Comparison of ENCODE assay signal across 9 mouse cellular contexts in genomic region chr5:108670785-108671184, GRCm38 (mm10). TPM values are rescaled to one million over a fixed set of nuclear protein-coding genes. Genes with fewer than 3 reads are reported as not detected.
DNase-seq lines count a peak whose midpoint lies in the region; ATAC-seq and TF ChIP-seq lines count a peak whose summit lies in the region.
"Had no signal": no experiment of that assay in that cellular context is flagged by ENCODE, and none has a peak within 500 bp of the region (broad histone marks: within the 10 kb centered on the region; RNA-seq: fewer than 3 reads in every experiment).

No protein-coding gene starts in this region.

- 0 out of 2 replicates have a peak, but pooled peaks cover 2% of the 10 kb centered on the region for H3K36me3 ChIP-seq in midbrain, embryonic 11.5 days (ENCODE audit: control insufficient read depth, insufficient read depth, low read length)
- peaks cover 15% of the 10 kb centered on the region for H3K36me3 ChIP-seq in midbrain, embryonic 16.5 days (ENCODE audit: control insufficient read depth, insufficient read depth, low read length)

- no peak overlapping the region for H3K27ac ChIP-seq in midbrain, embryonic 11.5 days (ENCODE audit: low read depth, low read length)
- H3K27ac ChIP-seq in midbrain, embryonic 16.5 days (ENCODE audit: low read length): no peak overlapping the region
- no peak overlapping the region for H3K27ac ChIP-seq in cortical plate, adult 2 months (ENCODE audit: insufficient read depth, low read length)
- H3K27ac ChIP-seq: heart, embryonic 13.5 days had no signal

- TF ChIP-seq POLR2A in cortical plate, adult 2 months (IDR thresholded peaks at IDR 0.05; ENCODE audit: extremely low read depth, insufficient read depth, low read length): no peak

- H3K27me3 ChIP-seq in midbrain, embryonic 11.5 days (ENCODE audit: control insufficient read depth, insufficient read depth, low read length): no peaks in the 10 kb centered on the region
- H3K27me3 ChIP-seq in midbrain, embryonic 16.5 days (ENCODE audit: control insufficient read depth, insufficient read depth, low read depth, low read length): no peaks in the 10 kb centered on the region
- H3K27me3 ChIP-seq: heart, embryonic 13.5 days had no signal

- TF ChIP-seq CTCF in cortical plate, adult 2 months (IDR thresholded peaks at IDR 0.05; ENCODE audit: extremely low read depth, insufficient read depth, low read length): peak; percentile 60

- no peak overlapping the region for H3K9ac ChIP-seq in midbrain, embryonic 11.5 days (ENCODE audit: low read length)
- no peak overlapping the region for H3K9ac ChIP-seq in midbrain, embryonic 16.5 days (ENCODE audit: low read depth, low read length)

- no peak for ATAC-seq in midbrain, embryonic 11.5 days (ENCODE audit: low FRiP score)
- no peak for ATAC-seq in midbrain, embryonic 16.5 days
- ATAC-seq in monocyte, adult 5-6 weeks (replicated peaks; ENCODE audit: insufficient number of reproducible peaks, low FRiP score, low TSS enrichment, poor library complexity, severe bottlenecking): no peak

- peak; percentile 64 for DNase-seq in adrenal gland, adult 2 months
- no peak for DNase-seq in adrenal gland, adult 8-10 months
- DNase-seq in midbrain, embryonic 11.5 days (ENCODE audit: low spot score, missing footprints): peak; percentile 87
- DNase-seq in kidney, postnatal 10 days: peak; percentile 81
- peak; percentile 49 for DNase-seq in retina, postnatal 1 day

- no peaks in the 10 kb centered on the region for H3K9me3 ChIP-seq in midbrain, embryonic 11.5 days (ENCODE audit: control insufficient read depth, low read length)
- H3K9me3 ChIP-seq in midbrain, embryonic 16.5 days (replicated peaks; ENCODE audit: control insufficient read depth, low read length, poor library complexity, severe bottlenecking): no peaks in the 10 kb centered on the region
- H3K9me3 ChIP-seq: heart, embryonic 13.5 days had no signal

- peaks cover 12% of the 10 kb centered on the region for H3K4me1 ChIP-seq in midbrain, embryonic 11.5 days (ENCODE audit: control insufficient read depth, insufficient read depth, low read length)
- H3K4me1 ChIP-seq in midbrain, embryonic 16.5 days (ENCODE audit: control insufficient read depth, insufficient read depth, low read length): peaks cover 11% of the 10 kb centered on the region
- peaks cover 2% of the 10 kb centered on the region for H3K4me1 ChIP-seq in cortical plate, adult 2 months (ENCODE audit: control insufficient read depth, insufficient read depth, low read length)

- no peak overlapping the region for H3K4me2 ChIP-seq in midbrain, embryonic 11.5 days
- H3K4me2 ChIP-seq in midbrain, embryonic 16.5 days (ENCODE audit: low read length): no peak overlapping the region

- H3K4me3 ChIP-seq in midbrain, embryonic 11.5 days (ENCODE audit: low read depth, low read length): no peak overlapping the region
- H3K4me3 ChIP-seq in midbrain, embryonic 16.5 days (ENCODE audit: low read depth, low read length): no peak overlapping the region
- no peak overlapping the region for H3K4me3 ChIP-seq in cortical plate, adult 2 months (ENCODE audit: insufficient read depth, low read length)

RNA-seq across cellular contexts. Expression of gene Dgkq, which starts 1.3 kb away (rescaled TPM):
- 10 to 100 TPM; 13.6 to 20.7 TPM for total RNA-seq in adrenal gland, adult 2 months (2021)
- 20.8 and 22.0 TPM in 2 replicates for polyA plus RNA-seq in adrenal gland, adult 2 months (2012; rRNA removed)
- 10 to 100 TPM; 15.3 to 39.9 (median 31.0) TPM for total RNA-seq in adrenal gland, adult 8-10 months (2022)
- polyA plus RNA-seq in midbrain, embryonic 11.5 days (2014; fragmentation: Nextera tagmentation; extraction: Ambion mirVana): 8.6 TPM in 2 replicates
- polyA plus RNA-seq in midbrain, embryonic 16.5 days (2015; fragmentation: Nextera tagmentation; extraction: Ambion mirVana): 33.0 and 36.9 TPM in 2 replicates
- polyA plus RNA-seq in cortical plate, adult 2 months (2012; rRNA removed): 54.6 and 58.7 TPM in 2 replicates
- total RNA-seq in monocyte, adult 5-6 weeks (2017): 10.8 to 33.6 TPM (median 22.8 TPM) in 3 replicates

RNA-seq across cellular contexts. Expression of gene Slc26a1, which starts 4.6 kb away (rescaled TPM):
- under 1 TPM; 0.21 to 0.81 TPM for total RNA-seq in adrenal gland, adult 2 months (2021)
- polyA plus RNA-seq in adrenal gland, adult 2 months (2012; rRNA removed): 0.21 and 0.85 TPM in 2 replicates
- total RNA-seq in adrenal gland, adult 8-10 months (2022): under 1 TPM; 0.14 to 0.46 (median 0.19) TPM
- 0.69 and 0.81 TPM in 2 replicates for polyA plus RNA-seq in midbrain, embryonic 11.5 days (2014; fragmentation: Nextera tagmentation; extraction: Ambion mirVana)
- polyA plus RNA-seq in midbrain, embryonic 16.5 days (2015; fragmentation: Nextera tagmentation; extraction: Ambion mirVana): 4.3 and 4.4 TPM in 2 replicates
- 1.2 and 1.4 TPM in 2 replicates for polyA plus RNA-seq in cortical plate, adult 2 months (2012; rRNA removed)
- not detected in 3 replicates for total RNA-seq in monocyte, adult 5-6 weeks (2017)

RNA-seq across cellular contexts. Expression of gene Idua, which starts 10.7 kb away (rescaled TPM):
- total RNA-seq in adrenal gland, adult 2 months (2021): 10 to 100 TPM; 15.5 to 16.3 TPM
- 41.7 and 42.6 TPM in 2 replicates for polyA plus RNA-seq in adrenal gland, adult 2 months (2012; rRNA removed)
- 10 to 100 TPM; 17.5 to 31.1 (median 22.6) TPM for total RNA-seq in adrenal gland, adult 8-10 months (2022)
- polyA plus RNA-seq in midbrain, embryonic 11.5 days (2014; fragmentation: Nextera tagmentation; extraction: Ambion mirVana): 9.2 TPM in 2 replicates
- polyA plus RNA-seq in midbrain, embryonic 16.5 days (2015; fragmentation: Nextera tagmentation; extraction: Ambion mirVana): 13.1 and 14.4 TPM in 2 replicates
- polyA plus RNA-seq in cortical plate, adult 2 months (2012; rRNA removed): 24.0 and 29.1 TPM in 2 replicates
- 9.7 to 10.8 TPM (median 10.7 TPM) in 3 replicates for total RNA-seq in monocyte, adult 5-6 weeks (2017)

RNA-seq across cellular contexts. Expression of gene Fgfrl1, which starts 21.4 kb away (rescaled TPM):
- 10 to 100 TPM; 21.5 to 48.5 TPM for total RNA-seq in adrenal gland, adult 2 months (2021)
- polyA plus RNA-seq in adrenal gland, adult 2 months (2012; rRNA removed): 72.1 and 103 TPM in 2 replicates
- 10 to 100 TPM; 29.5 to 52.6 (median 34.7) TPM for total RNA-seq in adrenal gland, adult 8-10 months (2022)
- 11.9 and 15.0 TPM in 2 replicates for polyA plus RNA-seq in midbrain, embryonic 11.5 days (2014; fragmentation: Nextera tagmentation; extraction: Ambion mirVana)
- polyA plus RNA-seq in midbrain, embryonic 16.5 days (2015; fragmentation: Nextera tagmentation; extraction: Ambion mirVana): 3.3 and 3.5 TPM in 2 replicates
- polyA plus RNA-seq in cortical plate, adult 2 months (2012; rRNA removed): 35.3 and 35.7 TPM in 2 replicates
- 0.97 to 2.0 TPM (median 1.6 TPM) in 3 replicates for total RNA-seq in monocyte, adult 5-6 weeks (2017)

RNA-seq across cellular contexts. Expression of gene Tmem175, which starts 41.2 kb away (rescaled TPM):
- 10 to 100 TPM; 25.7 to 28.5 TPM for total RNA-seq in adrenal gland, adult 2 months (2021)
- 50.2 and 61.8 TPM in 2 replicates for polyA plus RNA-seq in adrenal gland, adult 2 months (2012; rRNA removed)
- 10 to 100 TPM; 27.3 to 34.7 (median 31.8) TPM for total RNA-seq in adrenal gland, adult 8-10 months (2022)
- polyA plus RNA-seq in midbrain, embryonic 11.5 days (2014; fragmentation: Nextera tagmentation; extraction: Ambion mirVana): 20.9 and 22.1 TPM in 2 replicates
- 22.0 and 25.1 TPM in 2 replicates for polyA plus RNA-seq in midbrain, embryonic 16.5 days (2015; fragmentation: Nextera tagmentation; extraction: Ambion mirVana)
- polyA plus RNA-seq in cortical plate, adult 2 months (2012; rRNA removed): 62.8 and 67.4 TPM in 2 replicates
- 3.9 to 20.9 TPM (median 12.3 TPM) in 3 replicates for total RNA-seq in monocyte, adult 5-6 weeks (2017)
